Mouse (Mus musculus) stomach, postnatal 0 days (tissue): Measurements from ENCODE around the gene Gsto2.

ENCODE experiments used
- CTCF ChIP-seq: IDR thresholded peaks from 2 replicates; pipeline ENCODE4 v1.5.1; 2016; ENCODE audit warnings: antibody characterized with exemption, low read depth, mild to moderate bottlenecking, moderate library complexity
- EP300 ChIP-seq: optimal IDR thresholded peaks from 2 replicates; pipeline ENCODE3; 2016; ENCODE audit warnings: antibody characterized with exemption

DNA sequence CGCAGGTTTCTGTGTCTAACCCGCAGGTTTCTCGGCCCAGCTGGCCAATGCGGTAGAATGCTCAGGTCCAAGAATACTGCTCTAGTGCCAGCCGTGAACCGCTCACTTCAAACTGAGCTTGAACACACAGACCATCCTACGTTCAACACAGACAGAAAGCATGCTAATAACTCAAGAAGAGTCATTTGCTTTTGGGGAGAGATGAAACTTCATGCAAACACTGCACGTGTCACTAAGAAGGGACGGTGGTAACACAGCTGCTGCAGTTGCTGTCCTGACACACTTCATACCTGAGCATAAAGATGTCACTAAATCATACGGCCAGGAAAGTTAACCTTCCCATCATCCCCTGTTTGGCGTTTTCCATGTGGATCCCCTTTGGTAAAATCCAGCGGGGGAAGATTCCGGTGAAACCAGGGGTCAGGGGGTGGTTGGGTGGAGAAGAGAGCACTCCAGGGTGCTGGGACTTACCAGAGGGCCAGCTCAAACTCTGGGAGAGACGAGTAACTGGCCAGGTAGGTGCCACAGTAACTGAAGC, 35.4 kb upstream of the Gsto2 start:
- TF ChIP-seq CTCF (no peak), EP300 (no peak)
